Mouse (Mus musculus): ENCODE measurements around the gene 1810062G17Rik.

GRCm38 (mm10) chr3:36474421-36474820 is 1.3 kb upstream of the 1810062G17Rik start:
- TF ChIP-seq USF1 (IDR thresholded peaks at IDR 0.05; ENCODE audit: low read depth, low read length): no peak
- TF ChIP-seq CTCF (IDR thresholded peaks at IDR 0.05 in 2 of 3, conservative IDR thresholded peaks at IDR 0.05 in 1 of 3; ENCODE audit: control insufficient read depth in 1 of 3, insufficient read depth in 1 of 3, low read depth in 2 of 3, low read length in 3 of 3, poor library complexity in 1 of 3, severe bottlenecking in 1 of 3): no peak
- TF ChIP-seq RCOR1 (IDR thresholded peaks at IDR 0.05; ENCODE audit: low read depth, low read length): no peak

All from MEL (cell line).